27 mouse cellular contexts compared by ENCODE assay signal in genomic region chr9:112253730-112254129, GRCm38 (mm10). TPM values are rescaled to one million over a fixed set of nuclear protein-coding genes. Genes with fewer than 3 reads are reported as not detected.
DNase-seq lines count a peak whose midpoint lies in the region; ATAC-seq and TF ChIP-seq lines count a peak whose summit lies in the region.
"Had no signal": no experiment of that assay in that cellular context is flagged by ENCODE, and none has a peak within 500 bp of the region (broad histone marks: within the 10 kb centered on the region; RNA-seq: fewer than 3 reads in every experiment).

No protein-coding gene starts in this region.

- H3K9ac ChIP-seq in heart, embryonic 12.5 days: no peak overlapping the region
- no peak overlapping the region for H3K9ac ChIP-seq in liver, embryonic 12.5 days
- H3K9ac ChIP-seq in liver, postnatal 0 days (replicated peaks): no peak overlapping the region
- no peak overlapping the region for H3K9ac ChIP-seq in liver, embryonic 14.5 days (replicated peaks)
- no peak overlapping the region for H3K9ac ChIP-seq in liver, embryonic 16.5 days (ENCODE audit: low read depth, low read length)
- H3K9ac ChIP-seq: embryonic facial prominence, embryonic 13.5 days; embryonic facial prominence, embryonic 15.5 days; forebrain, embryonic 12.5 days had no signal

- TF ChIP-seq CTCF in liver, postnatal 0 days (IDR thresholded peaks at IDR 0.05; ENCODE audit: low read depth): no peak
- no peak for TF ChIP-seq CTCF in liver, embryonic 14.5 days (IDR thresholded peaks at IDR 0.05; ENCODE audit: low read depth)

- 0 out of 2 replicates have a peak, but pooled peaks have one; percentile 18 for ATAC-seq in heart, embryonic 12.5 days (ENCODE audit: insufficient number of reproducible peaks, low FRiP score)
- ATAC-seq in liver, embryonic 12.5 days: peak; percentile 85
- ATAC-seq in liver, postnatal 0 days: no peak
- peak; percentile 74 for ATAC-seq in liver, embryonic 14.5 days (ENCODE audit: insufficient read depth)
- ATAC-seq in liver, embryonic 16.5 days (ENCODE audit: low read depth): 0 out of 2 replicates have a peak, but pooled peaks have one; percentile 30
- ATAC-seq: activated CD4-positive, CD25-positive, alpha-beta regulatory T cell, adult 4 months; forebrain, embryonic 14.5 days; forebrain, embryonic 16.5 days; Patski had no signal

- H3K27me3 ChIP-seq in heart, embryonic 12.5 days (replicated peaks): no peaks in the 10 kb centered on the region
- no peaks in the 10 kb centered on the region for H3K27me3 ChIP-seq in heart, embryonic 10.5 days (ENCODE audit: insufficient read depth, poor library complexity, severe bottlenecking)
- H3K27me3 ChIP-seq in liver, embryonic 12.5 days (replicated peaks): no peaks in the 10 kb centered on the region
- H3K27me3 ChIP-seq in liver, postnatal 0 days (ENCODE audit: insufficient read depth, low read length): no peaks in the 10 kb centered on the region
- no peaks in the 10 kb centered on the region for H3K27me3 ChIP-seq in liver, embryonic 14.5 days (ENCODE audit: control insufficient read depth, insufficient read depth, low read length)
- no peaks in the 10 kb centered on the region for H3K27me3 ChIP-seq in liver, embryonic 16.5 days (ENCODE audit: control insufficient read depth, insufficient read depth, low read depth, low read length)
- H3K27me3 ChIP-seq: embryonic facial prominence, embryonic 15.5 days; forebrain, embryonic 12.5 days; Patski had no signal

- 71% methylated on average over 1 of the region's 1 CpGs for WGBS in heart, embryonic 12.5 days
- WGBS in heart, embryonic 10.5 days: 73% methylated on average over 1 of the region's 1 CpGs
- 36% methylated on average over 1 of the region's 1 CpGs for WGBS in liver, embryonic 12.5 days (ENCODE audit: insufficient replicate concordance)
- WGBS in liver, postnatal 0 days (ENCODE audit: insufficient replicate concordance): 50% methylated on average over 1 of the region's 1 CpGs
- WGBS in liver, embryonic 14.5 days (ENCODE audit: insufficient replicate concordance): 40% methylated on average over 1 of the region's 1 CpGs
- WGBS in liver, embryonic 16.5 days (ENCODE audit: insufficient replicate concordance): 43% methylated on average over 1 of the region's 1 CpGs

- no peaks in the 10 kb centered on the region for H3K36me3 ChIP-seq in heart, embryonic 12.5 days
- H3K36me3 ChIP-seq in heart, embryonic 10.5 days: no peaks in the 10 kb centered on the region
- H3K36me3 ChIP-seq in liver, embryonic 12.5 days: no peaks in the 10 kb centered on the region
- no peaks in the 10 kb centered on the region for H3K36me3 ChIP-seq in liver, postnatal 0 days (replicated peaks; ENCODE audit: insufficient read depth, low read length)
- no peaks in the 10 kb centered on the region for H3K36me3 ChIP-seq in liver, embryonic 14.5 days (replicated peaks; ENCODE audit: control insufficient read depth, insufficient read depth, low read depth)
- H3K36me3 ChIP-seq in liver, embryonic 16.5 days (ENCODE audit: control insufficient read depth, insufficient read depth): no peaks in the 10 kb centered on the region
- H3K36me3 ChIP-seq: embryonic facial prominence, embryonic 13.5 days; embryonic facial prominence, embryonic 15.5 days; forebrain, embryonic 10.5 days; forebrain, embryonic 12.5 days had no signal

- no peaks in the 10 kb centered on the region for H3K9me3 ChIP-seq in heart, embryonic 12.5 days (replicated peaks)
- no peaks in the 10 kb centered on the region for H3K9me3 ChIP-seq in heart, embryonic 10.5 days
- H3K9me3 ChIP-seq in liver, embryonic 12.5 days (replicated peaks): no peaks in the 10 kb centered on the region
- H3K9me3 ChIP-seq in liver, postnatal 0 days (ENCODE audit: low read length): no peaks in the 10 kb centered on the region
- H3K9me3 ChIP-seq in liver, embryonic 14.5 days (ENCODE audit: control insufficient read depth, low read length): no peaks in the 10 kb centered on the region
- H3K9me3 ChIP-seq in liver, embryonic 16.5 days (replicated peaks; ENCODE audit: control insufficient read depth, low read length): no peaks in the 10 kb centered on the region
- H3K9me3 ChIP-seq: embryonic facial prominence, embryonic 13.5 days; embryonic facial prominence, embryonic 15.5 days; forebrain, embryonic 10.5 days; forebrain, embryonic 12.5 days had no signal

- H3K4me1 ChIP-seq in heart, embryonic 12.5 days (replicated peaks): no peaks in the 10 kb centered on the region
- H3K4me1 ChIP-seq in heart, embryonic 10.5 days: no peaks in the 10 kb centered on the region
- H3K4me1 ChIP-seq in liver, embryonic 12.5 days: peaks cover 7% of the 10 kb centered on the region; the same call in 1 of the 2 replicates
- no peaks in the 10 kb centered on the region for H3K4me1 ChIP-seq in liver, postnatal 0 days (ENCODE audit: insufficient read depth)
- H3K4me1 ChIP-seq in liver, embryonic 14.5 days (replicated peaks; ENCODE audit: control insufficient read depth in 2 of 2, insufficient read depth in 2 of 2, low read length in 1 of 2): peaks cover 0 to 3% of the 10 kb centered on the region in 2 experiments; a peak in 1 of 4 replicates
- no peaks in the 10 kb centered on the region for H3K4me1 ChIP-seq in liver, embryonic 16.5 days (ENCODE audit: control insufficient read depth, low read depth, low read length)
- H3K4me1 ChIP-seq: embryonic facial prominence, embryonic 13.5 days; embryonic facial prominence, embryonic 15.5 days; forebrain, embryonic 10.5 days; forebrain, embryonic 12.5 days had no signal

- no peak overlapping the region for H3K4me3 ChIP-seq in heart, embryonic 12.5 days
- no peak overlapping the region for H3K4me3 ChIP-seq in heart, embryonic 10.5 days
- H3K4me3 ChIP-seq in liver, embryonic 12.5 days: no peak overlapping the region
- no peak overlapping the region for H3K4me3 ChIP-seq in liver, postnatal 0 days (ENCODE audit: low read depth, low read length)
- H3K4me3 ChIP-seq in liver, embryonic 14.5 days (ENCODE audit: insufficient read depth in 1 of 2, low read depth in 2 of 2, low read length in 2 of 2): no peak overlapping the region
- no peak overlapping the region for H3K4me3 ChIP-seq in liver, embryonic 16.5 days (ENCODE audit: low read depth, low read length)
- H3K4me3 ChIP-seq: embryonic facial prominence, embryonic 13.5 days; embryonic facial prominence, embryonic 15.5 days; erythroblast, embryonic 14.5 days; forebrain, embryonic 10.5 days; forebrain, embryonic 12.5 days had no signal

- no peak for TF ChIP-seq EP300 in liver, postnatal 0 days (IDR thresholded peaks at IDR 0.05; ENCODE audit: low read depth)
- no peak for TF ChIP-seq EP300 in liver, embryonic 14.5 days (IDR thresholded peaks at IDR 0.05; ENCODE audit: low read depth)

- no peak overlapping the region for H3K4me2 ChIP-seq in heart, embryonic 12.5 days
- peak overlapping the region; percentile 26 for H3K4me2 ChIP-seq in liver, embryonic 12.5 days
- H3K4me2 ChIP-seq in liver, postnatal 0 days (ENCODE audit: low read depth, low read length): no peak overlapping the region
- no peak overlapping the region for H3K4me2 ChIP-seq in liver, embryonic 14.5 days (ENCODE audit: low read depth)
- H3K4me2 ChIP-seq in liver, embryonic 16.5 days (ENCODE audit: low read depth, low read length): no peak overlapping the region
- H3K4me2 ChIP-seq: embryonic facial prominence, embryonic 13.5 days; embryonic facial prominence, embryonic 15.5 days; forebrain, embryonic 12.5 days had no signal

- no peak for DNase-seq in heart, embryonic 10.5 days (ENCODE audit: low spot score)
- DNase-seq in liver, postnatal 0 days: no peak
- DNase-seq in liver, embryonic 14.5 days (ENCODE audit: low read depth in 3 of 3, low spot score in 3 of 3): no peak
- DNase-seq in MN1 (ENCODE audit: low spot score): no peak
- no peak for DNase-seq in gastrocnemius, postnatal 25 days
- DNase-seq: adrenal gland, adult 8-10 months; adrenal gland, postnatal 14 days; adrenal gland, postnatal 36 days; cerebellum, adult 11-12 months; cerebellum, adult 2 months; cerebellum, adult 9-11 months; cerebellum, postnatal 14 days; cerebellum, postnatal 36 days; embryo, embryonic 11 days had no signal

- H3K27ac ChIP-seq in heart, embryonic 12.5 days (ENCODE audit: poor library complexity, severe bottlenecking): no peak overlapping the region
- H3K27ac ChIP-seq in heart, embryonic 10.5 days: no peak overlapping the region
- H3K27ac ChIP-seq in liver, embryonic 12.5 days: no peak overlapping the region
- H3K27ac ChIP-seq in liver, postnatal 0 days (ENCODE audit: low read depth): no peak overlapping the region
- no peak overlapping the region for H3K27ac ChIP-seq in liver, embryonic 14.5 days
- no peak overlapping the region for H3K27ac ChIP-seq in liver, embryonic 16.5 days (ENCODE audit: low read length)
- H3K27ac ChIP-seq: embryonic facial prominence, embryonic 13.5 days; embryonic facial prominence, embryonic 15.5 days; forebrain, embryonic 10.5 days; forebrain, embryonic 12.5 days had no signal

RNA-seq across cellular contexts. Expression of gene Arpp21, which starts 18.0 kb away (rescaled TPM):
- 2.1 and 3.2 TPM in 2 replicates for polyA plus RNA-seq in heart, embryonic 12.5 days (2016; fragmentation: Nextera tagmentation; extraction: Ambion mirVana)
- polyA plus RNA-seq in heart, embryonic 10.5 days (2016; fragmentation: Nextera tagmentation; extraction: Ambion mirVana): 1.8 and 2.2 TPM in 2 replicates
- polyA plus RNA-seq in liver, embryonic 12.5 days (2016; fragmentation: Nextera tagmentation; extraction: Ambion mirVana): 0.83 and 1.1 TPM in 2 replicates
- 0.74 and 1.0 TPM in 2 replicates for polyA plus RNA-seq in liver, postnatal 0 days (2015; fragmentation: Nextera tagmentation; extraction: Ambion mirVana)
- 0.27 and 0.36 TPM in 2 replicates for polyA plus RNA-seq in liver, embryonic 14.5 days (2012; rRNA removed)
- polyA plus RNA-seq in liver, embryonic 14.5 days (2014; fragmentation: Nextera tagmentation; extraction: Ambion mirVana): 0.27 and 0.42 TPM in 2 replicates
- polyA plus RNA-seq in liver, embryonic 16.5 days (2015; fragmentation: Nextera tagmentation; extraction: Ambion mirVana): 0.84 and 1.1 TPM in 2 replicates
- total RNA-seq in gastrocnemius, postnatal 25 days (2021): 10 to 100 TPM; 22.5 to 41.4 TPM
- total RNA-seq: adrenal gland, adult 18-20 months had no signal
- polyA plus RNA-seq: Patski had no signal
